Mouse (Mus musculus): Measurements from ENCODE around the gene Mapk1.

Gene Mapk1

GRCm38 (mm10) chr16:17078101-17078500 is 94.9 kb downstream of the Mapk1 start:
- no peak for DNase-seq (ENCODE audit: inconsistent age in 2 of 2, low spot score in 1 of 2)

GRCm38 (mm10) chr16:17082121-17082792 is 99.1 kb downstream of the Mapk1 start:
- no peak for DNase-seq (ENCODE audit: inconsistent age in 2 of 2, low spot score in 1 of 2)

- peak; percentile 79 to 87 for DNase-seq (ENCODE audit: inconsistent age in 2 of 2, low spot score in 1 of 2)
Observed at GRCm38 (mm10) chr16:17085636-17086035, 102.5 kb downstream of the Mapk1 start.

- DNase-seq (ENCODE audit: inconsistent age in 2 of 2, low spot score in 1 of 2): peak in 1 of 2 experiments; percentile 70
Observed at GRCm38 (mm10) chr16:17086241-17086640, 103.1 kb downstream of the Mapk1 start.

GRCm38 (mm10) chr16:17086669-17087193 is 103.5 kb downstream of the Mapk1 start:
- no peak for DNase-seq (ENCODE audit: inconsistent age in 2 of 2, low spot score in 1 of 2)

GRCm38 (mm10) chr16:17088346-17088745 is 105.2 kb downstream of the Mapk1 start:
- no peak for DNase-seq (ENCODE audit: inconsistent age in 2 of 2, low spot score in 1 of 2)

GRCm38 (mm10) chr16:17096938-17097337 is 113.8 kb downstream of the Mapk1 start:
- DNase-seq (ENCODE audit: inconsistent age in 2 of 2, low spot score in 1 of 2): no peak

All from adrenal gland, adult (tissue).